Mouse (Mus musculus) lung, postnatal 36 days (tissue): ENCODE data around the gene Cldn9.

ENCODE experiments used
- DNase-seq: peaks from one replicate; pipeline ENCODE4 v3.0.0; 2022; ENCODE audit warnings: mixed read lengths

The Cldn9 gene

DNA sequence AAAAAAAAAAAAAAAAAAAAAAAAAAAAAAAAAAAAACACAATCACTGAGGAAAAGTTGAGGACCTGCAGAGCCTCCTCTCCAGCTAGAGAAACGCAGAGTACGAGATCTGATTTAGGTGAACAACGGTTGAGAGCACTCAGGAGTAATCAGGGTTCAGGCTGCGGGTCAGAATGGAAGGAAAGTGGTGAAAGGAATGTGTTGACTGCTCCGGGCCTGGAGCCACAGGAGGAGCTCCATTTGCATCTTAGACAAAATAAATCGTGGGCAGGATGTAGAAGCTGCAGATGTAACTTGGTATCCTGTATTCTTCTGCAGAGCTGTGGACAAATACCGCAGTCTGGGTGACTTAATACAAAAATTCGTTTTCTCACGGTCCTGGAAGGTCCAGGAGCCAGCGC lies 37.9 kb downstream of the Cldn9 start:
- DNase-seq, result no peak

DNA sequence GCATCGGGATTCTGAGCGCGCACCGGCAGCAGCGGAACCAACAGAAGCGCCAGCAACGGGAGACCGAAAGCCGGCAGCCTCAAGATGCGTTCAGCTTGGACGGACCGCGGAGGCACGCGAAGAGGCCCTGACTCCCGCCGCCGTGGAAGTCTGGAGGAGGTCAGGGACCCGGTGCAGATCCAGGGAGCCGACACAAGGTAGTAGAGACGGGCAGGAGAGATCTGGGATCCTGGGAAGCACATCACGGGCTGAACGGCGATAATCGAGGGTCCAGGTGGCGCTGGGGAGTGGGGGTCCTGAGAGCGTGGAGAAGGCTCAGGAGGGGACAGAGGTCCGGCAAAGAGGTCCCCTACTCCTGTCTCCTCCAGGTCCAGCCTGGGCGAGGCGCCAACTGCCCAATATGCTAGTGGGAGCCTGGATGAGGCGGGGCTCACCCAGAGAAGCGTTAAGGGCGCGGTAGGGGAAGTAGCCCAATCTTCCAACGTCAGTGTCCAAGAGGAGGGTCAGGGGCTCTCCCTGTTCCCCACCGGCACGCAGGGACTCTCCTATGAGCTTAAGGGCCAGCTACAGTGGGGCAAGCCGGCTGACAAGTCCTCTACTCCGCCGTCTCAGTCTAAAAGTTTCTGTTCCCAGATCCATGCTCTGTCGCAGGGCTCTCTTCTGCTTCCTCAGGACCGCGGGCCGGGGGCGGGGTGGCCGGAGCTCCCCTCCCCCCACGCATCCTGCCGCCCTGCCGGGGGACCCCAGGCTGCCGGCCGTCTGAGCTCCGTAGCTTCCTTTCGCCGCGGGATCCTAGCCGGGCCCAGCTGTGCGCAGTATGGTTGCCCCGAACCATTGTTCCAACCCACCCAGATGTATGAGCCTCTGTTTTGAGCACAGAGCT lies 39.0 kb downstream of the Cldn9 start, which contains the start of gene Mmp25:
Mmp25 (minus strand) TSS at position 665 of the 883 bp plus-strand sequence.
- no peak for DNase-seq
